Mouse (Mus musculus) spleen, adult 2 months (tissue): Measurements from ENCODE around the gene Wwox. TPM values are rescaled to one million over a fixed set of nuclear protein-coding genes. Genes with fewer than 3 reads are reported as not detected.

Experiments used
- DNase-seq, 2 experiments: peaks; one replicate each; pipeline versions ENCODE4 v3.0.0 to v3.0.0-alpha.2; 2012 to 2021; ENCODE audit warnings: low spot score in 2 of 2, low read depth in 1 of 2
- H3K27ac ChIP-seq: fragments of 200-500 bp; 2 replicates; pipeline ENCODE4 v1.5.1; 2012; ENCODE audit warnings: low read length, inconsistent platforms; ENCODE audit not compliant: insufficient read depth
- H3K27me3 ChIP-seq: fragments of 200-500 bp; 2 replicates; pipeline ENCODE4 v1.6.1; 2012; ENCODE audit warnings: mild to moderate bottlenecking, moderate library complexity, low read length, inconsistent platforms; ENCODE audit not compliant: control insufficient read depth, insufficient read depth
- H3K36me3 ChIP-seq: fragments of 200-500 bp; 2 replicates; pipeline ENCODE4 v1.6.1; 2012; ENCODE audit warnings: mild to moderate bottlenecking, low read length, inconsistent platforms; ENCODE audit not compliant: control insufficient read depth, insufficient read depth
- H3K4me1 ChIP-seq: fragments of 200-500 bp; 2 replicates; pipeline ENCODE4 v1.6.1; 2011; ENCODE audit warnings: inconsistent platforms; ENCODE audit not compliant: control insufficient read depth, insufficient read depth, insufficient read length
- H3K4me3 ChIP-seq: fragments of 200-500 bp; 2 replicates; pipeline ENCODE4 v1.5.1; 2011; ENCODE audit warnings: mild to moderate bottlenecking, inconsistent platforms; ENCODE audit not compliant: insufficient read depth, insufficient read length; ENCODE audit errors: extremely low read depth
- CTCF ChIP-seq: fragments of 200-500 bp; IDR thresholded peaks from 2 replicates; pipeline ENCODE4 v1.5.1; 2011; ENCODE audit warnings: mild to moderate bottlenecking, inconsistent platforms; ENCODE audit not compliant: insufficient read depth, insufficient read length, insufficient replicate concordance; ENCODE audit errors: extremely low read depth
- POLR2A ChIP-seq: fragments of 200-500 bp; IDR thresholded peaks from 2 replicates; pipeline ENCODE4 v1.6.1; 2011; ENCODE audit warnings: low read depth, low read length, inconsistent platforms
- WGBS: fragments of 180-500 bp; shearing (Covaris S2); methylation state at CpG from one replicate; pipeline ENCODE4 v1.1.7; 2018; 5-methylcytosine and 5-hydroxymethylcytosine counted together
- polyA plus RNA-seq: library from polyadenylated mRNA; depleted of rRNA; stranded (reverse); fragments of >200 nt; gene quantifications from 2 replicates; pipeline ENCODE4 v1.2.3, GENCODE M21; 2012

Wwox gene
- polyA plus RNA-seq, 1 experiment: 3.8 TPM

GRCm38 (mm10) chr8:114505351-114506347 lies 66.2 kb downstream of the Wwox start:
- H3K4me1 ChIP-seq: no peaks in the 10 kb centered on the region
- H3K27ac ChIP-seq: no peak overlapping the region
- no peaks in the 10 kb centered on the region for H3K36me3 ChIP-seq
- no peaks in the 10 kb centered on the region for H3K27me3 ChIP-seq
- no peak for TF ChIP-seq CTCF
- no peak for TF ChIP-seq POLR2A
- H3K4me3 ChIP-seq: no peak overlapping the region
- DNase-seq: no peak
- 69% methylated on average over 18 of the region's 18 CpGs for WGBS

GRCm38 (mm10) chr8:114507404-114507803 lies 67.9 kb downstream of the Wwox start:
- no peak for DNase-seq
- TF ChIP-seq POLR2A (no peak), CTCF (no peak)
- no peak overlapping the region for H3K27ac ChIP-seq
- H3K4me3 ChIP-seq: no peak overlapping the region
- H3K4me1 ChIP-seq: no peaks in the 10 kb centered on the region
- 88% methylated on average over 7 of the region's 7 CpGs for WGBS
- no peaks in the 10 kb centered on the region for H3K36me3 ChIP-seq
- H3K27me3 ChIP-seq: no peaks in the 10 kb centered on the region

- Histone ChIP-seq H3K36me3 (no peaks in the 10 kb centered on the region), H3K4me1 (no peaks in the 10 kb centered on the region), H3K4me3 (no peak overlapping the region), H3K27me3 (no peaks in the 10 kb centered on the region), H3K27ac (no peak overlapping the region)
- no peak for DNase-seq
- TF ChIP-seq POLR2A (no peak), CTCF (no peak)
- WGBS: 75% methylated on average over 1 of the region's 1 CpGs
These were observed 70.8 kb downstream of the Wwox start for GRCm38 (mm10) chr8:114510226-114510625.

GRCm38 (mm10) chr8:114512075-114512935 lies 72.8 kb downstream of the Wwox start:
- Histone ChIP-seq H3K4me1 (no peaks in the 10 kb centered on the region), H3K27me3 (no peaks in the 10 kb centered on the region), H3K36me3 (no peaks in the 10 kb centered on the region), H3K4me3 (no peak overlapping the region), H3K27ac (no peak overlapping the region)
- no peak for TF ChIP-seq CTCF
- TF ChIP-seq POLR2A: no peak
- WGBS: 89% methylated on average over 26 of the region's 26 CpGs
- no peak for DNase-seq

- WGBS: 93% methylated on average over 11 of the region's 11 CpGs
- Histone ChIP-seq H3K36me3 (no peaks in the 10 kb centered on the region), H3K27me3 (no peaks in the 10 kb centered on the region), H3K27ac (no peak overlapping the region), H3K4me1 (no peaks in the 10 kb centered on the region), H3K4me3 (no peak overlapping the region)
- no peak for DNase-seq
- no peak for TF ChIP-seq CTCF
- TF ChIP-seq POLR2A: no peak
These were observed 75.2 kb downstream of the Wwox start for GRCm38 (mm10) chr8:114514692-114515091.

- H3K27me3 ChIP-seq: no peaks in the 10 kb centered on the region
- no peak overlapping the region for H3K4me3 ChIP-seq
- H3K27ac ChIP-seq: no peak overlapping the region
- H3K36me3 ChIP-seq: no peaks in the 10 kb centered on the region
- no peak for DNase-seq
- TF ChIP-seq CTCF: no peak
- TF ChIP-seq POLR2A: no peak
- 89% methylated on average over 2 of the region's 2 CpGs for WGBS
- no peaks in the 10 kb centered on the region; the same call in 1 of the 2 replicates for H3K4me1 ChIP-seq
These were observed 83.6 kb downstream of the Wwox start for GRCm38 (mm10) chr8:114523061-114523460.
